Mouse (Mus musculus): Measurements from ENCODE around the gene Fbln2. TPM values are rescaled to one million over a fixed set of nuclear protein-coding genes. Genes with fewer than 3 reads are reported as not detected.

Gene Fbln2
- 0.32 TPM for polyA plus RNA-seq (2017; shearing (Covaris generic))

DNA sequence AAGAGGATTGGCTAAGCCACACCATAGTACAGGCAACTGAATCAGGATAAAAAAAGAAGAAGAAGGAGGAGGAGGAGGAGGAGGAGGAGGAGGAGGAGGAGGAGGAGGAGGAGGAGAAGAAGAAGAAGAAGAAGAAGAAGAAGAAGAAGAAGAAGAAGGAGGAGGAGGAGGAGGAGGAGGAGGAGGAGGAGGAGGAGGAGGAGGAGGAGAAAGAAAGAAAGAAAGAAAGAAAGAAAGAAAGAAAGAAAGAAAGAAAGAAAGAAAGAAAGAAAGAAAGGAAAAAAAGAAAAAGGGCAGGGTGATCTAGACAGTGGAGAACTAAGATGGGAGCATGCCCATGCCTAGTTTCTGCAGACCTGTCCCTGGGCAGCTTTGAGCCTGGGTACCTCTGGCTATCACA, at the start of gene Fbln2:
TSS of gene Fbln2 (plus strand) at position 301 of the 400 bp plus-strand sequence.

Other genes starting within 250 kb of the Fbln2 start
- gene Iqsec1, start 223.8 kb upstream of the Fbln2 start, polyA plus RNA-seq (2017; shearing (Covaris generic)) = 4.8 TPM
- gene Nup210, start 95.6 kb upstream of the Fbln2 start, polyA plus RNA-seq (2017; shearing (Covaris generic)) = 217 TPM
- 0.57 TPM for gene Hdac11, start 55.8 kb upstream of the Fbln2 start, polyA plus RNA-seq (2017; shearing (Covaris generic))
- 0.12 TPM for gene Wnt7a, start 198.9 kb downstream of the Fbln2 start, polyA plus RNA-seq (2017; shearing (Covaris generic))

Data from effector memory CD4-positive, alpha-beta T cell, adult 7 months (primary cell).